Mouse (Mus musculus) gastrocnemius, adult 18-20 months (tissue): ENCODE measurements around the gene Asb15. TPM values are rescaled to one million over a fixed set of nuclear protein-coding genes. Genes with fewer than 3 reads are reported as not detected.

Source experiments
- DNase-seq: peaks from one replicate; pipeline ENCODE4 v3.0.0; 2021; ENCODE audit warnings: low spot score
- total RNA-seq, 2 experiments: library from RNA; stranded (reverse); gene quantifications; 2 replicates each; pipeline ENCODE4 v1.2.3; 2021

Asb15 gene
- total RNA-seq, 2 experiments from 2014 or later: 69.6 to 81.3 TPM

GRCm38 (mm10) chr6:24564081-24564480 is 36.1 kb downstream of the Asb15 start:
- DNase-seq: no peak

DNA sequence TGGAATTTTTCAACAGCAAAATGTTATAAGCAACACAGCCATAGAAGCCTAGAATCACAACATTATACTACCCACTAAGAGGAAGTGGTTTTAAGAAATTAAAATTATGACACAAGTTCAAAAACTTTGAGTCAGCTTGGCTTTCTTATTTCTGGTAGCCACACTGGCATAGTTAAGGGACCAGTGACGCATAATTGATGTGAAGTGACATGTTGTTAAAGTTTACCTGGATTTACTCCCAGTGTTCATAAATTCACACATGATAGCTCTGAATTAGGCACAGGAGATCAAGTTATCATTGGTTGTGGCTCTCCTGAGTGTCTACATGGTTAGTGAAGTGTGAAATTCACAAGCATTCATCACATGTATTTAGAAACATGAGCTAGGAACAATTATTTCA is 36.9 kb downstream of the Asb15 start:
- DNase-seq: no peak

DNA sequence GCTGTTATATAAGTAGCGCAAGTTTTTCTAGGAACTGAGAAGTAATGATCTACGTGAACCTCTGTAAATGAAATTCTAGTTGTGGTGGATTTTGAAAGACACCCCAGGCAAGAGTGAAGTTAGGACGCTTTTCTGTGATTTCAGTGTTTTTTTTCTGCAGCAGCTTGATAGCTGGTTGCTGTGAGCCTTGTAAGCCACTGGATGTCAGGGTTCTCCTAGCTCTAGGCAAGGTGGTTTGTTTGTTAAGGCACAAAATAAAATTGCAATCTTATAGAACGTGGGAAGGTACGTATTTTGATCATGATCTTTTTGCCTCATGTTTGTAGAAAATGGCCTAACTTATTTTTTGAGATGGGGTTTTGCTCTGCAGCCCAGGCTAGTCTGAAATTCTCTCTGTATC is 41.0 kb downstream of the Asb15 start:
- no peak for DNase-seq

DNA sequence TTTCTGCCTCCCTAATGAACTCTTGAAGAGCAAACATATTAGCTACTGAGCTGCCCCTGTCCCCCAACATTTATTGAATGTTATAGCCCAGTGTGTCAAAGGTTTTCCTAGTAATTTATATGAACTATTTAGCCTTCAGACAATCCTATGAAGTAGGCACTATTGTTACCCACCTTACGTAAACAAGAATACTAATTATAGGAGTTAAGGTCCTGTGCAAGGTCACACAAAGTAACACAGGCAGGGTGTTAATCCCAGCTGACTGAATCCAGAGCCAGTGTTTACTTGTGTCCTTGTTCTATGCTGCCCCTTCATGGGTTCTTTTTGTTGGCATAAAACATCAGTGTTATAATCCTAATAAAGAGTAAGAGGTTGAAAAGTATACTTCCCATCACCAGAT is 41.8 kb downstream of the Asb15 start:
- no peak for DNase-seq

GRCm38 (mm10) chr6:24570278-24570677 is 42.3 kb downstream of the Asb15 start:
- DNase-seq: no peak

- DNase-seq: no peak
These were observed 43.2 kb downstream of the Asb15 start for GRCm38 (mm10) chr6:24571126-24571525.

GRCm38 (mm10) chr6:24572431-24572830 is 44.5 kb downstream of the Asb15 start:
- no peak for DNase-seq

DNA sequence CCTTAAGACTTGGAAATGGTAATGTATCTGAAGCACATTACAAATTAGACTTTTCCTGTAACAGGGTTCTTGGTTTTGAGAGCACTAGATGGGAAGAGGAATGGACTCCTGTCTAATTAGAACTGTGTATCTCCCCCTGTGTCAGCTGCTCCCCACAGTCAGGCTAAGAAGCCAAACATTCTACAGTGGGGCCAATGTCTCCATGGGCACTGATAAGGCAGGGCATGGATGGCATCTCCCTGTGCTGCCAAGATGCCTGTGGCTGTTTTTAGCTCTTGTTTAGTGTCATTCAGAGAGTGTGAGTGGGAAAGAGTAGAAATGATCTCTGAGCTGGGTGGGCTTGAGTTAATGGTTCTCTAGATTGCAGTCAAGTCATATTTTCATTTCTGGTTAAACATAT is 45.4 kb downstream of the Asb15 start:
- DNase-seq: no peak

GRCm38 (mm10) chr6:24583456-24583855 is 55.5 kb downstream of the Asb15 start:
- DNase-seq: peak; percentile 77

- DNase-seq: no peak
These were observed 57.7 kb downstream of the Asb15 start for GRCm38 (mm10) chr6:24585431-24586310.

DNA sequence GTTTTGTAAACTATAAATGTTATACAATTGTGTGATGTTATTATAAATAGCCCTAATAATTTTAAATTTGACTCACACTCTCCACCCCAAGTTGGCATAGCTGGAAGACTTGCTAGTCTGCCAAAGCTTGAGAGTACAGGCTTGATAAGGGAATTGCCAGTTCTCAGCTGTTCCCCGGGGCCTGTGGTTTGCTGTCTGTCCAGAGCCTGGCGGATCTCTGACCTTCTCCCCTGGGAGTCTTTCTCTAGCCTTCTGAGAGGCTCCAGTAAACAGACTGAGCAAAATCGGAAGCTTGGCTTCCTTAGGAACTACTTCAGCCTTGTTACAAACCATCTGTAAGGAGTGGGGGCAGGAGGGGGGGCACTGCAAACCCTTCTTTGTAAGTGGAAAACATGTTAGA is 58.9 kb downstream of the Asb15 start:
- peak; percentile 80 for DNase-seq

DNA sequence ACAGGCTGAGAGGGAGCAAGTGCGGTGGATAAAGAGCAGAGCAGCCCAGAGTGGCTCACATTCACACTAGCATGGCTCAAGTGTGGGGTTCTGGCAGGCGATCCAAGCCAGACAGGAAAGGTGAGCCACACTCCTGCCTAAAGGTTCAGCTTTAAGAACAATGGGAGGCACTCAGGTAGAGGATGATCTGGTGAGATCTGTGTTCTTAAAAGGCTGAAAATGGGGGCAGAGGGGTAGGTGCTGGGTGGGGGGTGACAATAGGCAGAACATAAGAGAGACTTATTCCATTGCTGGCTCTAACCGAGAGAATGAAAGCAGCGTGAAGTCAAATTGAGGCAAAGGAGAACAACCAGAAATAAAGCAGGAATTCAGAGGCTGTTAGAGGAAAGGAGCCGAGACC is 62.3 kb downstream of the Asb15 start:
- DNase-seq: no peak

- DNase-seq: no peak
These were observed 63.7 kb downstream of the Asb15 start for GRCm38 (mm10) chr6:24591525-24592218.

DNA sequence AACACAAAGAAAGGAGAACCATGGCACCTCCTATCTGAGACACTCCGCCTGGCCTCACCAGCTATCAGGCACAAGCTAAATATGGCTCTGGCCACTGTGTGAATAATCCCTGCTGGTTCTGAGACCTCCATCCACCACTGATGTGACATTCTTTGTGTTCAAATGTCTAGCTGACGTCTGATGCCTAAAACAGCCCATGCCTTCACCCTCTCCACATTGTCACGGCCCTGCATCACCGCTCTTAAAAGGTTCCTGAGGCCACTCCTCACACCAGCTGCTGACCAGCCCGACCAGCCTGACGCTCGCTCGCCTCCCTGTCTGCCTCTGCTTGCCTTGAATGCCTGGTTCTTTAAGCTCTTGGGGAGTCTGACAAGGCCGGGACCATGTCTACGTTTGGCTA is 69.6 kb downstream of the Asb15 start, which contains the start of gene Lmod2:
Lmod2 (plus strand) TSS at position 263 of the 400 bp plus-strand sequence.
- peak; percentile 59 for DNase-seq

GRCm38 (mm10) chr6:24599179-24599578 is 71.2 kb downstream of the Asb15 start:
- no peak for DNase-seq

DNA sequence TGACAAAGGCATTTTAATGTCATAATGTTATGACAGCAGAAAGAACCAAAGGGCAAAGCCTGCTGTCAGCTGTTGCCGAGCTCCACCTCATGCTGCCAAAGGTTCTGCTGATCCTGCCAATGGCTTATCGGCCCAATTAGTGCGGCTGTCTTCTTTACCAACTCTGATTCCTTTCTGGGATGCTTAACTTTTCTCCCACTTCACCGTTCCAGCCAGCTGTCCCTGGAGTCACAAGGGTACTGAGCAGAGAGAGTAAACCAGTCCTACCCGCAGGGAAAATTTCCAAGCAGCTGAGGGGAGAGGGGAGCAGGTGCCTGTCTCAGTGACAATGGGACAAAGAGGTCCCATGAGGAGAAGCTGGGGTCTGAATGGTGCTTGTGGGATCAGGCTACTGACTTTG is 71.7 kb downstream of the Asb15 start:
- DNase-seq: peak; percentile 57

- DNase-seq: peak; percentile 58
These were observed 72.2 kb downstream of the Asb15 start for GRCm38 (mm10) chr6:24600134-24600533.

DNA sequence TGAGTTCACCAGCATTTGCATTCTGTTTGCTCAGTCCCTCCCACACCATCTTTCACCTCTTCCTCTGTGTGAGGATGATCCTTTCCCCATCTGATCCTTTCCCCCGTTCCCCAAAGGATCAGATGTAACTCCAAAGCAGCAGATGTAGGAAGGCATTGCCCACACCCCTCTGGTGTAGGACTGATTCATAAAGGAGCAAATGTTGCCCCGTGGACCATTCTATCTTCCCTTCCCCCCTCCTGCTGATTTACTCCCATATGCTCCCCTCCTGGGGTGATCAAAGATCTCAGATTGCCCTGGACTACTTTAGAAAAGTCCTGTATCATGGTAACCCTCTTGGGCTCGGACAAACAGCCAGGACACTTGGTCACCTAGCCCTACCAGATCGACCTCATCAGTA is 72.8 kb downstream of the Asb15 start:
- no peak for DNase-seq

- peak; percentile 47 for DNase-seq
These were observed 73.7 kb downstream of the Asb15 start for GRCm38 (mm10) chr6:24601668-24602067.

GRCm38 (mm10) chr6:24602351-24602750 is 74.4 kb downstream of the Asb15 start:
- DNase-seq: no peak

GRCm38 (mm10) chr6:24602993-24603392 is 75.0 kb downstream of the Asb15 start:
- DNase-seq: no peak

GRCm38 (mm10) chr6:24604289-24604688 is 76.3 kb downstream of the Asb15 start:
- DNase-seq: no peak

DNA sequence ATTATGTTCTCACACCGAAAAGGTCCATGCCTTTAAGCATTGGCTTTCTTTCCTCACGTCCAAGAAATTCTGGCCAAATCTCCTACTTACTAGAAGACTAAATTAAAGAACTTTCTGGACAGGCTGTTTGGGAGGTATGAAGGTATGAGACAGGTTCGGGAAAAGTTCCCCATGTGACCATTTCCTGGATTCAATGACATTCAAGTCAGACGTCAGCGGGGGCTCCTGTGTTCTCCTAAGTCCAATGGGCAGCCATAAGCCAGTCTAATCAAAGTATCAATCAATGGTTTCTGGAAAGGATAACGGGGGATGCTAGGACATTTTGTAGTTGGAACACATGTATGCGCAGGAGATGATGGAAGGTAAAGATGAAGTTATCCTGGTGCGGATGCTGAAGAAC is 77.7 kb downstream of the Asb15 start:
- DNase-seq: no peak
